Mouse (Mus musculus) MEL (cell line): ENCODE measurements around the gene Eml6. TPM values are rescaled to one million over a fixed set of nuclear protein-coding genes. Genes with fewer than 3 reads are reported as not detected.

ENCODE experiments used
- DNase-seq: peaks from one replicate; pipeline ENCODE4 v3.0.0; 2011; ENCODE audit warnings: low read depth, low spot score
- H3K27ac ChIP-seq: 2 replicates; pipeline ENCODE4 v1.5.1; 2012; ENCODE audit warnings: low read depth, mild to moderate bottlenecking, control low read depth, low read length, moderate library complexity; ENCODE audit not compliant: control insufficient read depth
- H3K27me3 ChIP-seq, 2 experiments: fragments of 150-350 bp in 1 of 2; sonication (generic) in 1 of 2; 2 replicates each; pipeline ENCODE4 v1.6.1; 2012; ENCODE audit warnings: low read length in 2 of 2, mild to moderate bottlenecking in 2 of 2, improper control_type of control experiment in 1 of 2, moderate library complexity in 1 of 2; ENCODE audit not compliant: insufficient read depth in 2 of 2, control insufficient read depth in 1 of 2
- H3K36me3 ChIP-seq, 2 experiments: 2 replicates each; pipeline ENCODE4 v1.6.1; 2012 to 2014; ENCODE audit warnings: low read length in 2 of 2, improper control_type of control experiment in 1 of 2, inconsistent platforms in 1 of 2, mild to moderate bottlenecking in 1 of 2; ENCODE audit not compliant: insufficient read depth in 2 of 2, control insufficient read depth in 1 of 2
- H3K4me1 ChIP-seq, 2 experiments: fragments of 150-350 bp in 1 of 2; sonication (generic) in 1 of 2; 2 replicates each; pipeline ENCODE4 v1.6.1; 2012; ENCODE audit warnings: low read length in 2 of 2, improper control_type of control experiment in 1 of 2, mild to moderate bottlenecking in 1 of 2; ENCODE audit not compliant: insufficient read depth in 2 of 2, control insufficient read depth in 1 of 2
- H3K4me3 ChIP-seq, 2 experiments: fragments of 150-350 bp in 1 of 2; sonication (generic) in 1 of 2; 2 replicates each; pipeline ENCODE4 v1.5.1; 2012; ENCODE audit warnings: low read depth in 2 of 2, low read length in 2 of 2, mild to moderate bottlenecking in 2 of 2, moderate library complexity in 2 of 2, control low read depth in 1 of 2, improper control_type of control experiment in 1 of 2; ENCODE audit not compliant: control insufficient read depth in 1 of 2, insufficient read depth in 1 of 2
- H3K79me2 ChIP-seq: 2 replicates; pipeline ENCODE4 v1.6.1; 2012; ENCODE audit warnings: mild to moderate bottlenecking, low read length, moderate library complexity; ENCODE audit not compliant: control insufficient read depth, poor library complexity, insufficient read depth
- H3K9ac ChIP-seq: 2 replicates; pipeline ENCODE4 v1.6.1; 2012; ENCODE audit warnings: low read depth, mild to moderate bottlenecking, control low read depth, low read length, moderate library complexity; ENCODE audit not compliant: control insufficient read depth, poor library complexity, severe bottlenecking
- H3K9me3 ChIP-seq: fragments of 150-350 bp; sonication (generic); replicated peaks from 2 replicates; pipeline ENCODE4 v1.6.1; 2012; ENCODE audit warnings: mild to moderate bottlenecking, low read length, improper control_type of control experiment, moderate library complexity; ENCODE audit not compliant: insufficient read depth
- CTCF ChIP-seq, 3 experiments: IDR thresholded peaks in 2 of 3; conservative IDR thresholded peaks in 1 of 3; 2 replicates each; pipeline ENCODE4 v1.5.1; 2011 to 2012; ENCODE audit warnings: low read length in 3 of 3, low read depth in 2 of 3, mild to moderate bottlenecking in 2 of 3, improper control_type of control experiment in 1 of 3, inconsistent platforms in 1 of 3, mixed read lengths in 1 of 3, moderate library complexity in 1 of 3; ENCODE audit not compliant: control insufficient read depth in 1 of 3, insufficient read depth in 1 of 3, poor library complexity in 1 of 3, severe bottlenecking in 1 of 3
- E2F4 ChIP-seq: IDR thresholded peaks from 2 replicates; pipeline ENCODE4 v1.6.1; 2011; ENCODE audit warnings: low read depth, low read length, improper control_type of control experiment, borderline replicate concordance
- ELF1 ChIP-seq: IDR thresholded peaks from 2 replicates; pipeline ENCODE4 v1.6.1; 2014; ENCODE audit warnings: low read depth, mild to moderate bottlenecking, inconsistent platforms, low read length, improper control_type of control experiment, moderate library complexity
- EP300 ChIP-seq, 2 experiments: IDR thresholded peaks; 2 replicates each; pipeline ENCODE4 v1.6.1; 2011; ENCODE audit warnings: improper control_type of control experiment in 2 of 2, low read length in 2 of 2, low read depth in 1 of 2, mild to moderate bottlenecking in 1 of 2
- ETS1 ChIP-seq: IDR thresholded peaks from 2 replicates; pipeline ENCODE4 v1.6.1; 2012; ENCODE audit warnings: low read depth, mild to moderate bottlenecking, inconsistent platforms, low read length, improper control_type of control experiment, moderate library complexity
- HCFC1 ChIP-seq: IDR thresholded peaks from 2 replicates; pipeline ENCODE4 v1.6.1; 2012; ENCODE audit warnings: low read depth, mild to moderate bottlenecking, inconsistent platforms, low read length, improper control_type of control experiment, moderate library complexity
- KAT2A ChIP-seq: conservative IDR thresholded peaks from 2 replicates; pipeline ENCODE4 v1.6.1; 2012; ENCODE audit warnings: low read depth, low read length, improper control_type of control experiment, inconsistent platforms
- MEF2A ChIP-seq: IDR thresholded peaks from 2 replicates; pipeline ENCODE4 v1.6.1; 2014; ENCODE audit warnings: low read depth, mild to moderate bottlenecking, inconsistent platforms, low read length, improper control_type of control experiment; ENCODE audit not compliant: poor library complexity, insufficient replicate concordance, severe bottlenecking; ENCODE audit errors: extremely low read depth
- MYB ChIP-seq: IDR thresholded peaks from 2 replicates; pipeline ENCODE4 v1.6.1; 2011; ENCODE audit warnings: mild to moderate bottlenecking, low read depth, low read length, improper control_type of control experiment
- MYC ChIP-seq: IDR thresholded peaks from 2 replicates; pipeline ENCODE4 v1.6.1; 2011; ENCODE audit warnings: low read depth, mild to moderate bottlenecking, low read length, improper control_type of control experiment, moderate library complexity
- NRF1 ChIP-seq: IDR thresholded peaks from 2 replicates; pipeline ENCODE4 v1.6.1; 2014; ENCODE audit warnings: low read depth, mild to moderate bottlenecking, inconsistent platforms, low read length, improper control_type of control experiment, moderate library complexity; ENCODE audit not compliant: poor library complexity, insufficient read depth, severe bottlenecking
- POLR2AphosphoS2 ChIP-seq: IDR thresholded peaks from 2 replicates; pipeline ENCODE4 v1.6.1; 2011; ENCODE audit warnings: low read length, improper control_type of control experiment
- RCOR1 ChIP-seq: IDR thresholded peaks from 2 replicates; pipeline ENCODE4 v1.6.1; 2012; ENCODE audit warnings: low read depth, mild to moderate bottlenecking, inconsistent platforms, low read length, improper control_type of control experiment
- SIN3A ChIP-seq: IDR thresholded peaks from 2 replicates; pipeline ENCODE4 v1.6.1; 2012; ENCODE audit warnings: low read length, improper control_type of control experiment, inconsistent platforms
- TAL1 ChIP-seq: IDR thresholded peaks from 2 replicates; pipeline ENCODE4 v1.6.1; 2012; ENCODE audit warnings: mild to moderate bottlenecking, inconsistent platforms, low read length, moderate library complexity, mixed read lengths
- TCF12 ChIP-seq: IDR thresholded peaks from 2 replicates; pipeline ENCODE4 v1.6.1; 2014; ENCODE audit warnings: low read depth, mild to moderate bottlenecking, inconsistent platforms, low read length, improper control_type of control experiment, moderate library complexity
- UBTF ChIP-seq: IDR thresholded peaks from 2 replicates; pipeline ENCODE4 v1.6.1; 2012; ENCODE audit warnings: low read depth, mild to moderate bottlenecking, inconsistent platforms, low read length, improper control_type of control experiment, moderate library complexity, borderline replicate concordance; ENCODE audit not compliant: insufficient read depth
- ZC3H11A ChIP-seq: IDR thresholded peaks from 2 replicates; pipeline ENCODE4 v1.6.1; 2012; ENCODE audit warnings: low read depth, mild to moderate bottlenecking, inconsistent platforms, low read length, improper control_type of control experiment
- ZMIZ1 ChIP-seq: IDR thresholded peaks from 2 replicates; pipeline ENCODE4 v1.6.1; 2012; ENCODE audit warnings: low read depth, mild to moderate bottlenecking, inconsistent platforms, low read length, improper control_type of control experiment, moderate library complexity
- polyA plus RNA-seq, 2 experiments: library from polyadenylated mRNA; stranded (reverse) in 1 of 2; unstranded in 1 of 2; fragments of >175 nt in 1 of 2; fragments of >200 nt in 1 of 2; gene quantifications; 2 replicates each; pipeline versions ENCODE4 v1.2.1 to v1.2.4; 2012; ENCODE audit warnings: low replicate concordance in 2 of 2, low read depth in 1 of 2; ENCODE audit not compliant: insufficient read length in 2 of 2, insufficient read depth in 1 of 2, missing spikeins in 1 of 2
- total RNA-seq: library from RNA; depleted of rRNA; stranded (reverse); fragments of 300-350 nt; gene quantifications from 2 replicates; pipeline ENCODE4 v1.2.3, GENCODE M21; 2012

Eml6 gene
- total and polyA plus RNA-seq, 3 experiments, result 2.7 to 2.8 TPM; not detected in 1

DNA sequence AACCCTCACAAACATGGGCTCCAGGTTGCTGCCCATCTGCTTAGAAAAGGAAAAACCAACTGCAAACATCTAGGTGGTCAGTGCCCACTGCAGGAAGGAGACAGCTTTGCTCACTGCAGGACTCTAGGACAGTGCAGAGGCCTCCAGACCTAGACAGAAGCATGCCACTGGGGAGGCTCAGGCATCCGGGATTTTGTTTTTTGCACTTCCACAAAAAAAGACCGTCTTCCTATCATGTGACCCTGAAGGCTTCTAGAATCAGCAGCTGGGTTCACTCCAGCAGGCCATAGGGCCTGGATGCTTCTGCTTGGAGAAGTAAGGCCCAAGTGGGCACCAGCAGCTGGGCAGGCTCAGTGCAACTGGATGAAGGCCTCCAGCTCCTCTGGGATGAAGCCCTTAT, 202.7 kb downstream of the Eml6 start:
- TF ChIP-seq SIN3A (no peak), POLR2AphosphoS2 (no peak), MEF2A (no peak), MYB (no peak), MYC (no peak), TAL1 (no peak), CTCF (IDR thresholded peaks at IDR 0.05 in 2 of 3, conservative IDR thresholded peaks at IDR 0.05 in 1 of 3; ENCODE audit: control insufficient read depth in 1 of 3, insufficient read depth in 1 of 3, low read depth in 2 of 3, low read length in 3 of 3, poor library complexity in 1 of 3, severe bottlenecking in 1 of 3) (no peak), TCF12 (no peak), KAT2A (no peak), ELF1 (no peak), ETS1 (no peak), E2F4 (no peak), HCFC1 (no peak), EP300 (IDR thresholded peaks at IDR 0.05; ENCODE audit: low read depth in 1 of 2, low read length in 2 of 2) (no peak), UBTF (no peak), NRF1 (no peak)
- DNase-seq, result no peak
- no peak overlapping the region for H3K9ac ChIP-seq
- no peaks in the 10 kb centered on the region for H3K27me3 ChIP-seq
- H3K4me3 ChIP-seq, result no peak overlapping the region
- peaks cover 4 to 6% of the 10 kb centered on the region in 2 experiments; a peak in 1 of 4 replicates for H3K4me1 ChIP-seq
- H3K79me2 ChIP-seq, result no peaks in the 10 kb centered on the region
- H3K36me3 ChIP-seq, result no peaks in the 10 kb centered on the region
- no peak overlapping the region for H3K27ac ChIP-seq
- no peaks in the 10 kb centered on the region for H3K9me3 ChIP-seq

DNA sequence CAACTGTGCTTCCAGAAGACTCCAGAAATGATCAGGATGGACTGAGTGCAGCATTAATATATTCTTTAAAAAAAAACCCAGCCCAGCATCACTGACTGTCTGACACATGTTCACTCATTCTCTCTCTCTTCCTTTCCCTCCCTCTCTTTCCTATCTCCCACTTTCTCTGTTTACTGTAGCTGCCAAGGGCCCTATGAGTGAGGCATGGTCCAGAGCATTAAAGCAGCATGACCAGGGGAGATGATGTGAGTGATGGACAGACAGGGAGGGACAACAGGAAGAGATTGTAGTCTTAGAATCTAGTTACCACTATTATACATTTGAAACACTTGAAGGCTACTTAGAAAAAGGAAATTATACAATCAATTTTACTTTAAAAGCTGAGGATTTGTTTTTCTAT, 210.2 kb downstream of the Eml6 start:
- Histone ChIP-seq H3K4me3 (no peak overlapping the region), H3K36me3 (peaks cover 0 to 20% of the 10 kb centered on the region in 2 experiments; a peak in 2 of 4 replicates), H3K27me3 (no peaks in the 10 kb centered on the region), H3K9ac (no peak overlapping the region), H3K9me3 (no peaks in the 10 kb centered on the region), H3K4me1 (peaks cover 13 to 18% of the 10 kb centered on the region in 2 experiments), H3K27ac (peak overlapping the region; percentile 49), H3K79me2 (no peaks in the 10 kb centered on the region)
- no peak for DNase-seq
- TF ChIP-seq ZC3H11A (no peak), RCOR1 (no peak), ZMIZ1 (no peak)
